In the genomic region with DNA sequence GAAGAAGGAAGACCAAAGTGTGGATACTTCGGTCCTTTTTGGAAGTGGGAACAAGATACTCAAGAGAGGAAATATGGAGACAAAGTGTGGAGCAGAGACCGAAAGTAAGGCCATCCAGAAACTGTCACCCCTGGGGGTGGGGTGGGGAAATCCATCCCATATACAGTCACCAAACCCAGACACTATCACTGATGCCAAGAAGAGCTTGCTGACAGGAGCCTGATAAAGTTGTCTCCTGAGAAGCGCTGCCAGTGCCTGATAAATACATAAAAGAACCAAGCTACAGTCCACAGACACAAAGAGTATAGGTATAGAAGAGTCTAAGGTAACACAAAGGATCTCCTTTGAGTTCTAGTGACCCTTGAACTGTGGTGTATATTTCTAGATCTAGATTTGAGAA, we compare ENCODE assay signal across 25 mouse cellular contexts.
"Had no signal": no experiment of that assay in that cellular context is flagged by ENCODE, and none has a peak within 500 bp of the region (broad histone marks: within the 10 kb centered on the region; RNA-seq: fewer than 3 reads in every experiment).

No protein-coding gene starts in this region.

- H3K27ac ChIP-seq: gastrocnemius, adult 2 months; heart, embryonic 10.5 days; hindbrain, embryonic 10.5 days; hindbrain, embryonic 12.5 days; hindbrain, embryonic 14.5 days; kidney, embryonic 15.5 days; kidney, postnatal 0 days; limb, embryonic 13.5 days; limb, embryonic 15.5 days had no signal

- DNase-seq: gastrocnemius, adult 2 months; gastrocnemius, postnatal 10 days; gastrocnemius, postnatal 25 days; heart, adult 18-20 months; heart, postnatal 10 days; heart, postnatal 4 days; kidney, adult 11 months; kidney, adult 2 months; kidney, adult 9 months; kidney, postnatal 14 days; kidney, postnatal 36 days; layer of hippocampus, adult 9-11 months; layer of hippocampus, postnatal 36 days; left cerebral cortex, postnatal 4 days had no signal

- H3K4me2 ChIP-seq: heart, embryonic 12.5 days; hindbrain, embryonic 12.5 days; hindbrain, embryonic 14.5 days; kidney, embryonic 15.5 days; limb, embryonic 13.5 days; limb, embryonic 15.5 days had no signal

- ATAC-seq: hindbrain, embryonic 16.5 days; intestine, embryonic 16.5 days had no signal

- H3K4me1 ChIP-seq: heart, embryonic 10.5 days; heart, embryonic 12.5 days; hindbrain, embryonic 10.5 days; hindbrain, embryonic 12.5 days; kidney, embryonic 15.5 days; limb, embryonic 13.5 days; limb, embryonic 15.5 days had no signal

- H3K36me3 ChIP-seq: heart, embryonic 10.5 days; heart, embryonic 12.5 days; hindbrain, embryonic 10.5 days; hindbrain, embryonic 12.5 days; kidney, embryonic 15.5 days; limb, embryonic 13.5 days; limb, embryonic 15.5 days had no signal

- H3K9ac ChIP-seq: heart, embryonic 12.5 days; hindbrain, embryonic 12.5 days; hindbrain, embryonic 14.5 days; kidney, embryonic 15.5 days; limb, embryonic 13.5 days; limb, embryonic 15.5 days had no signal

- H3K9me3 ChIP-seq: heart, embryonic 10.5 days; heart, embryonic 12.5 days; hindbrain, embryonic 10.5 days; hindbrain, embryonic 12.5 days; kidney, embryonic 15.5 days; limb, embryonic 13.5 days; limb, embryonic 15.5 days had no signal

- H3K4me3 ChIP-seq: gastrocnemius, adult 2 months; heart, embryonic 10.5 days; heart, embryonic 12.5 days; hindbrain, embryonic 10.5 days; hindbrain, embryonic 12.5 days; kidney, embryonic 15.5 days; limb, embryonic 13.5 days; limb, embryonic 15.5 days had no signal

- H3K27me3 ChIP-seq: heart, embryonic 12.5 days; hindbrain, embryonic 12.5 days; kidney, embryonic 15.5 days; limb, embryonic 13.5 days; limb, embryonic 15.5 days had no signal
